Mouse (Mus musculus) small intestine, adult 2 months (tissue): ENCODE results near the gene Myt1l.

Experiments used
- CTCF ChIP-seq: fragments of 200-500 bp; IDR thresholded peaks from 2 replicates; pipeline ENCODE4 v1.5.1; 2012; ENCODE audit warnings: low read depth, mild to moderate bottlenecking, control low read depth, inconsistent platforms, low read length, moderate library complexity, mixed read lengths; ENCODE audit not compliant: insufficient replicate concordance, insufficient read length; ENCODE audit errors: extremely low read depth
- POLR2A ChIP-seq: fragments of 200-500 bp; IDR thresholded peaks from 2 replicates; pipeline ENCODE4 v1.6.1; 2012; ENCODE audit warnings: low read depth, mild to moderate bottlenecking, control low read depth, inconsistent platforms, low read length, moderate library complexity

DNA sequence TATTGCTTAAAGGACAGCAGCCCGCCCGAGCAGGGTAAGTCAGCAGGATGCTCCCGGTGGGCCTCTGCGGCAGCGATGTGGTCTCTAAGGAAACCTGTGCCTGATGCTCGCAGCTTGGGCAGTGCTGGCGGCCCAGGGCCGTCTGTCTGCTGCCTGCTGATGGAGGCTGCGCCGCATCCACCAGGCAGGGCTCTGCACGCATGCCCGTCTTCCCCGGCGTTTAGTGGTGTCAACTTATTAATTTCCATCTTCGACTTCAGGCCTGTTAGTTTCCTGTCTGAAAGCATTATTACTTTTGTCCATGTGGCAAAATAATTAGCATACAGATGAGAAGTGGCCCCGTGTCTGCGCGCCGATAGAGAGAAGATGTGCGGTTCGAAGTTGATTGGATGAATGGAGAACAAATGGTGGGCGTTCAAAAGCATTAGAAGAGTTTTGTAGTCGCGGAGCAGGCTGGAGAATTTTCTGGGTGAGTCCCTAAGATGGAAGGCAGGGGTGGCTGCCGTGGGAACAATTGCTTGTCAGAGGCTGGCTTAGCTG, 6.6 kb downstream of the Myt1l start:
- TF ChIP-seq POLR2A (no peak), CTCF (no peak)
